Mouse (Mus musculus): Measurements from ENCODE around the gene Foxp1.

GRCm38 (mm10) chr6:99191636-99192137 lies 330.8 kb downstream of the Foxp1 start:
- TF ChIP-seq POLR2A (IDR thresholded peaks at IDR 0.05; ENCODE audit: control insufficient read depth, extremely low read depth, insufficient read depth, low read length, poor library complexity) (no peak), CTCF (IDR thresholded peaks at IDR 0.05; ENCODE audit: borderline replicate concordance, control insufficient read depth, extremely low read depth, insufficient read depth, low read length, poor library complexity) (no peak)
